Mouse (Mus musculus) heart, adult 11 months (tissue): ENCODE data around the gene Zfp940.

ENCODE experiments used
- DNase-seq: peaks from one replicate; pipeline ENCODE4 v3.0.0; 2022

The Zfp940 gene

GRCm38 (mm10) chr7:29853219-29853842, at the start of gene Zfp940:
Gene Zfp940 (minus strand): TSS chr7:29853669.
- peak; percentile 98 for DNase-seq

GRCm38 (mm10) chr7:29898351-29898750, 44.9 kb upstream of the Zfp940 start:
- no peak for DNase-seq

GRCm38 (mm10) chr7:29892756-29893155, 39.3 kb upstream of the Zfp940 start:
- peak; percentile 78 for DNase-seq

GRCm38 (mm10) chr7:29890501-29890900, 37.0 kb upstream of the Zfp940 start:
- peak; percentile 62 for DNase-seq

- DNase-seq = peak; percentile 29
These were observed 27.4 kb upstream of the Zfp940 start for GRCm38 (mm10) chr7:29880916-29881315.

GRCm38 (mm10) chr7:29880056-29880455, 26.6 kb upstream of the Zfp940 start:
- DNase-seq = peak; percentile 30

- DNase-seq = peak; percentile 77
These were observed 24.1 kb upstream of the Zfp940 start for GRCm38 (mm10) chr7:29877561-29877960.

GRCm38 (mm10) chr7:29874256-29874655, 20.8 kb upstream of the Zfp940 start:
- DNase-seq = peak; percentile 60

GRCm38 (mm10) chr7:29861660-29862059, 8.2 kb upstream of the Zfp940 start:
- no peak for DNase-seq

- DNase-seq = peak; percentile 99
These were observed 6.4 kb upstream of the Zfp940 start, which contains the start of gene Zfp420 for GRCm38 (mm10) chr7:29859532-29860517. Gene Zfp420 (plus strand): TSS chr7:29859979.

- peak; percentile 58 for DNase-seq
These were observed 644 bp downstream of the Zfp940 start for GRCm38 (mm10) chr7:29852831-29853218.

- DNase-seq = no peak
These were observed 8.9 kb downstream of the Zfp940 start for GRCm38 (mm10) chr7:29844616-29845015.

- DNase-seq = peak; percentile 17
These were observed 11.4 kb downstream of the Zfp940 start for GRCm38 (mm10) chr7:29842105-29842504.

- no peak for DNase-seq
These were observed 14.2 kb downstream of the Zfp940 start for GRCm38 (mm10) chr7:29839256-29839655.

GRCm38 (mm10) chr7:29836816-29837215, 16.7 kb downstream of the Zfp940 start:
- DNase-seq = peak; percentile 34

GRCm38 (mm10) chr7:29829804-29830203, 23.7 kb downstream of the Zfp940 start:
- peak; percentile 48 for DNase-seq

- DNase-seq = peak; percentile 71
These were observed 25.5 kb downstream of the Zfp940 start for GRCm38 (mm10) chr7:29828001-29828400.

GRCm38 (mm10) chr7:29818619-29819254, 34.7 kb downstream of the Zfp940 start:
- DNase-seq = peak; percentile 97

- peak; percentile 99 for DNase-seq
These were observed 37.5 kb downstream of the Zfp940 start, which contains the start of gene Zfp790 for GRCm38 (mm10) chr7:29815910-29816429. Gene Zfp790 (plus strand): TSS chr7:29816114.

GRCm38 (mm10) chr7:29815061-29815784, 38.2 kb downstream of the Zfp940 start:
- DNase-seq = peak; percentile 85

- peak; percentile 60 for DNase-seq
These were observed 39.1 kb downstream of the Zfp940 start for GRCm38 (mm10) chr7:29814381-29814780.

- DNase-seq = peak; percentile 73
These were observed 41.2 kb downstream of the Zfp940 start for GRCm38 (mm10) chr7:29812244-29812643.
